14 mouse cellular contexts compared by ENCODE assay signal in genomic region chr5:100206675-100207074, GRCm38 (mm10). TPM values are rescaled to one million over a fixed set of nuclear protein-coding genes. Genes with fewer than 3 reads are reported as not detected.
"Had no signal": no experiment of that assay in that cellular context is flagged by ENCODE, and none has a peak within 500 bp of the region (broad histone marks: within the 10 kb centered on the region; RNA-seq: fewer than 3 reads in every experiment).

No protein-coding gene starts in this region.

- H3K36me3 ChIP-seq: limb, embryonic 15.5 days; liver, embryonic 12.5 days; midbrain, embryonic 10.5 days; midbrain, embryonic 15.5 days; neural tube, embryonic 13.5 days had no signal

- H3K27ac ChIP-seq: kidney, postnatal 0 days; limb, embryonic 15.5 days; liver, embryonic 12.5 days; midbrain, embryonic 10.5 days; midbrain, embryonic 15.5 days; neural tube, embryonic 13.5 days had no signal

- H3K9ac ChIP-seq: limb, embryonic 15.5 days; liver, embryonic 12.5 days; lung, embryonic 14.5 days; midbrain, embryonic 15.5 days; neural tube, embryonic 13.5 days had no signal

- H3K4me3 ChIP-seq: limb, embryonic 15.5 days; liver, embryonic 12.5 days; midbrain, embryonic 10.5 days; midbrain, embryonic 15.5 days; neural tube, embryonic 13.5 days had no signal

- H3K27me3 ChIP-seq: limb, embryonic 15.5 days; liver, embryonic 12.5 days; midbrain, embryonic 15.5 days; neural tube, embryonic 13.5 days had no signal

- H3K4me2 ChIP-seq: limb, embryonic 15.5 days; liver, embryonic 12.5 days; lung, embryonic 14.5 days; midbrain, embryonic 15.5 days; neural tube, embryonic 13.5 days had no signal

- ATAC-seq: liver, embryonic 12.5 days; midbrain, embryonic 15.5 days had no signal

- H3K9me3 ChIP-seq: limb, embryonic 15.5 days; liver, embryonic 12.5 days; midbrain, embryonic 10.5 days; midbrain, embryonic 15.5 days; neural tube, embryonic 13.5 days had no signal

- H3K4me1 ChIP-seq: limb, embryonic 15.5 days; midbrain, embryonic 10.5 days; midbrain, embryonic 15.5 days; neural tube, embryonic 13.5 days had no signal

- DNase-seq: layer of hippocampus, adult 9-11 months; layer of hippocampus, postnatal 36 days; lung, embryonic 14.5 days; lung, postnatal 4 days; right cerebral cortex, adult 18-20 months; right cerebral cortex, postnatal 25 days; thymus, postnatal 36 days had no signal

RNA-seq across cellular contexts. Expression of gene Tmem150c, which starts 47.1 kb away (rescaled TPM):
- total RNA-seq: megakaryocyte, adult 5-6 weeks had no signal
